Mouse (Mus musculus): ENCODE data around the gene Olfr1111. TPM values are rescaled to one million over a fixed set of nuclear protein-coding genes. Genes with fewer than 3 reads are reported as not detected.
"Not testable (repeated sequence)": the region's sequence is repeated elsewhere in the genome, so short reads cannot be mapped to it uniquely, and the experiment has no call there.

The Olfr1111 gene
- not detected in 2 replicates for polyA plus RNA-seq (2015; fragmentation: Nextera tagmentation; extraction: Ambion mirVana)

GRCm38 (mm10) chr2:87152524-87152923, at the start of gene Olfr1111:
Gene Olfr1111 (minus strand): TSS chr2:87152624.
- no peak within 1 kb of the TSS for H3K9ac ChIP-seq (ENCODE audit: low read depth, low read length)
- H3K4me2 ChIP-seq (replicated peaks; ENCODE audit: low read depth), result no peak within 1 kb of the TSS
- no peak for TF ChIP-seq CTCF (IDR thresholded peaks at IDR 0.05; ENCODE audit: low read depth)
- H3K4me3 ChIP-seq (ENCODE audit: low read depth, low read length), result no peak within 1 kb of the TSS
- H3K36me3 ChIP-seq (ENCODE audit: control insufficient read depth, insufficient read depth), result no peaks in the 10 kb centered on the region
- no peaks in the 10 kb centered on the region for H3K27me3 ChIP-seq (replicated peaks; ENCODE audit: control insufficient read depth, insufficient read depth, low read length)
- H3K4me1 ChIP-seq (replicated peaks; ENCODE audit: control insufficient read depth, insufficient read depth, low read length), result no peaks in the 10 kb centered on the region
- ATAC-seq, result no peak
- H3K9me3 ChIP-seq (ENCODE audit: control insufficient read depth), result no peaks in the 10 kb centered on the region
- no peak within 1 kb of the TSS for H3K27ac ChIP-seq (ENCODE audit: low read depth, low read length)

- no peak within 1 kb of the TSS for H3K27ac ChIP-seq (ENCODE audit: low read depth, low read length)
- no peak for TF ChIP-seq CTCF (IDR thresholded peaks at IDR 0.05; ENCODE audit: low read depth)
- H3K36me3 ChIP-seq (ENCODE audit: control insufficient read depth, insufficient read depth), result no peaks in the 10 kb centered on the region
- no peaks in the 10 kb centered on the region for H3K27me3 ChIP-seq (replicated peaks; ENCODE audit: control insufficient read depth, insufficient read depth, low read length)
- H3K4me1 ChIP-seq (replicated peaks; ENCODE audit: control insufficient read depth, insufficient read depth, low read length), result no peaks in the 10 kb centered on the region
- H3K4me3 ChIP-seq (ENCODE audit: low read depth, low read length), result no peak within 1 kb of the TSS
- ATAC-seq, result no peak
- H3K9me3 ChIP-seq (ENCODE audit: control insufficient read depth), result no peaks in the 10 kb centered on the region
- no peak within 1 kb of the TSS for H3K4me2 ChIP-seq (replicated peaks; ENCODE audit: low read depth)
- 79% methylated on average over 1 of the region's 1 CpGs for WGBS
- no peak within 1 kb of the TSS for H3K9ac ChIP-seq (ENCODE audit: low read depth, low read length)
These were observed 35.1 kb upstream of the Olfr1111 start, which contains the start of gene Olfr1112 for GRCm38 (mm10) chr2:87187498-87187897. Gene Olfr1112 (plus strand): TSS chr2:87187798.

- ATAC-seq; H3K9me3 ChIP-seq (ENCODE audit: control insufficient read depth); H3K9ac ChIP-seq (ENCODE audit: low read depth, low read length); H3K4me2 ChIP-seq (replicated peaks; ENCODE audit: low read depth); H3K27me3 ChIP-seq (replicated peaks; ENCODE audit: control insufficient read depth, insufficient read depth, low read length); H3K27ac ChIP-seq (ENCODE audit: low read depth, low read length); H3K4me1 ChIP-seq (replicated peaks; ENCODE audit: control insufficient read depth, insufficient read depth, low read length); H3K4me3 ChIP-seq (ENCODE audit: low read depth, low read length); H3K36me3 ChIP-seq (ENCODE audit: control insufficient read depth, insufficient read depth): not testable (repeated sequence)
- 81% methylated on average over 2 of the region's 2 CpGs for WGBS
These were observed 15.3 kb upstream of the Olfr1111 start for GRCm38 (mm10) chr2:87167731-87168130.

GRCm38 (mm10) chr2:87140200-87140599, 12.2 kb downstream of the Olfr1111 start, which contains the start of gene Olfr1110:
Gene Olfr1110 (minus strand): TSS chr2:87140300.
- Histone ChIP-seq H3K4me2 (replicated peaks; ENCODE audit: low read depth) (no peak within 1 kb of the TSS), H3K27me3 (replicated peaks; ENCODE audit: control insufficient read depth, insufficient read depth, low read length) (no peaks in the 10 kb centered on the region), H3K4me3 (ENCODE audit: low read depth, low read length) (no peak within 1 kb of the TSS), H3K4me1 (replicated peaks; ENCODE audit: control insufficient read depth, insufficient read depth, low read length) (no peaks in the 10 kb centered on the region), H3K36me3 (ENCODE audit: control insufficient read depth, insufficient read depth) (no peaks in the 10 kb centered on the region), H3K9me3 (ENCODE audit: control insufficient read depth) (no peaks in the 10 kb centered on the region), H3K27ac (ENCODE audit: low read depth, low read length) (no peak within 1 kb of the TSS), H3K9ac (ENCODE audit: low read depth, low read length) (no peak within 1 kb of the TSS)
- WGBS, result 71% methylated on average over 1 of the region's 1 CpGs
- TF ChIP-seq CTCF (IDR thresholded peaks at IDR 0.05; ENCODE audit: low read depth), result no peak
- ATAC-seq, result no peak

GRCm38 (mm10) chr2:87114467-87114866, 38.0 kb downstream of the Olfr1111 start, which contains the start of gene Olfr259:
Gene Olfr259 (minus strand): TSS chr2:87114567.
- Histone ChIP-seq H3K4me3 (ENCODE audit: low read depth, low read length) (no peak within 1 kb of the TSS), H3K4me2 (replicated peaks; ENCODE audit: low read depth) (no peak within 1 kb of the TSS), H3K9me3 (ENCODE audit: control insufficient read depth) (no peaks in the 10 kb centered on the region), H3K27me3 (replicated peaks; ENCODE audit: control insufficient read depth, insufficient read depth, low read length) (no peaks in the 10 kb centered on the region), H3K36me3 (ENCODE audit: control insufficient read depth, insufficient read depth) (no peaks in the 10 kb centered on the region), H3K9ac (ENCODE audit: low read depth, low read length) (no peak within 1 kb of the TSS), H3K27ac (ENCODE audit: low read depth, low read length) (no peak within 1 kb of the TSS), H3K4me1 (replicated peaks; ENCODE audit: control insufficient read depth, insufficient read depth, low read length) (no peaks in the 10 kb centered on the region)
- no peak for ATAC-seq
- TF ChIP-seq CTCF (IDR thresholded peaks at IDR 0.05; ENCODE audit: low read depth), result no peak

Other genes with a start within 250 kb of the Olfr1111 start
- gene Olfr1098, start 228.1 kb downstream of the Olfr1111 start, polyA plus RNA-seq (2015; fragmentation: Nextera tagmentation; extraction: Ambion mirVana), result not detected in 2 replicates
- not detected in 2 replicates for gene Olfr1099, start 191.9 kb downstream of the Olfr1111 start, polyA plus RNA-seq (2015; fragmentation: Nextera tagmentation; extraction: Ambion mirVana)
- gene Olfr1100, start 172.7 kb downstream of the Olfr1111 start, polyA plus RNA-seq (2015; fragmentation: Nextera tagmentation; extraction: Ambion mirVana), result not detected in 2 replicates
- gene Olfr1101, start 161.4 kb downstream of the Olfr1111 start, polyA plus RNA-seq (2015; fragmentation: Nextera tagmentation; extraction: Ambion mirVana), result not detected in 2 replicates
- not detected in 2 replicates for gene Olfr1102, start 154.2 kb downstream of the Olfr1111 start, polyA plus RNA-seq (2015; fragmentation: Nextera tagmentation; extraction: Ambion mirVana)
- gene Olfr1104, start 125.5 kb downstream of the Olfr1111 start, polyA plus RNA-seq (2015; fragmentation: Nextera tagmentation; extraction: Ambion mirVana), result not detected in 2 replicates
- not detected in 2 replicates for gene Olfr1105, start 116.1 kb downstream of the Olfr1111 start, polyA plus RNA-seq (2015; fragmentation: Nextera tagmentation; extraction: Ambion mirVana)
- not detected in 2 replicates for gene Olfr1106, start 100.4 kb downstream of the Olfr1111 start, polyA plus RNA-seq (2015; fragmentation: Nextera tagmentation; extraction: Ambion mirVana)
- gene Olfr1107, start 76.8 kb downstream of the Olfr1111 start, polyA plus RNA-seq (2015; fragmentation: Nextera tagmentation; extraction: Ambion mirVana), result not detected in 2 replicates
- not detected in 2 replicates for gene Olfr1109, start 56.6 kb downstream of the Olfr1111 start, polyA plus RNA-seq (2015; fragmentation: Nextera tagmentation; extraction: Ambion mirVana)
- gene Olfr259, start 38.1 kb downstream of the Olfr1111 start, polyA plus RNA-seq (2015; fragmentation: Nextera tagmentation; extraction: Ambion mirVana), result not detected in 2 replicates
- not detected in 2 replicates for gene Olfr1110, start 12.3 kb downstream of the Olfr1111 start, polyA plus RNA-seq (2015; fragmentation: Nextera tagmentation; extraction: Ambion mirVana)
- gene Olfr1112, start 35.2 kb upstream of the Olfr1111 start, polyA plus RNA-seq (2015; fragmentation: Nextera tagmentation; extraction: Ambion mirVana), result not detected in 2 replicates
- not detected in 2 replicates for gene Olfr1113, start 56.3 kb upstream of the Olfr1111 start, polyA plus RNA-seq (2015; fragmentation: Nextera tagmentation; extraction: Ambion mirVana)
- gene Olfr1115, start 95.4 kb upstream of the Olfr1111 start, polyA plus RNA-seq (2015; fragmentation: Nextera tagmentation; extraction: Ambion mirVana), result not detected in 2 replicates
- not detected in 2 replicates for gene Olfr1116, start 114.9 kb upstream of the Olfr1111 start, polyA plus RNA-seq (2015; fragmentation: Nextera tagmentation; extraction: Ambion mirVana)
- gene Olfr1118, start 155.0 kb upstream of the Olfr1111 start, polyA plus RNA-seq (2015; fragmentation: Nextera tagmentation; extraction: Ambion mirVana), result not detected in 2 replicates
- not detected in 2 replicates for gene Olfr1120, start 202.2 kb upstream of the Olfr1111 start, polyA plus RNA-seq (2015; fragmentation: Nextera tagmentation; extraction: Ambion mirVana)
- not detected in 2 replicates for gene Olfr1121, start 217.3 kb upstream of the Olfr1111 start, polyA plus RNA-seq (2015; fragmentation: Nextera tagmentation; extraction: Ambion mirVana)
- not detected in 2 replicates for gene Olfr1122, start 233.2 kb upstream of the Olfr1111 start, polyA plus RNA-seq (2015; fragmentation: Nextera tagmentation; extraction: Ambion mirVana)